Mouse (Mus musculus): Measurements from ENCODE around the gene Aff3. TPM values are rescaled to one million over a fixed set of nuclear protein-coding genes. Genes with fewer than 3 reads are reported as not detected.

Aff3 gene
- polyA plus RNA-seq, 1 experiment = 2.2 TPM

- H3K4me3 ChIP-seq (ENCODE audit: insufficient read depth, low read depth, low read length) = no peak overlapping the region
- no peaks in the 10 kb centered on the region for H3K36me3 ChIP-seq (ENCODE audit: control insufficient read depth, insufficient read depth, low read length)
- no peaks in the 10 kb centered on the region for H3K27me3 ChIP-seq (replicated peaks; ENCODE audit: control insufficient read depth, insufficient read depth, low read length)
- 41% methylated on average over 20 of the region's 20 CpGs for WGBS
- TF ChIP-seq POLR2A (IDR thresholded peaks at IDR 0.05; ENCODE audit: low read depth, low read length) = no peak
- TF ChIP-seq CTCF (conservative IDR thresholded peaks at IDR 0.05; ENCODE audit: insufficient read depth, insufficient read length, low read depth, low read length) = no peak
- H3K4me1 ChIP-seq (ENCODE audit: control insufficient read depth, insufficient read depth, low read length) = no peaks in the 10 kb centered on the region
- no peak overlapping the region for H3K27ac ChIP-seq (ENCODE audit: insufficient read depth, low read depth, low read length)
- no peak for DNase-seq
These were observed 396.3 kb downstream of the Aff3 start for GRCm38 (mm10) chr1:38268246-38269042.

- H3K27ac ChIP-seq (ENCODE audit: insufficient read depth, low read depth, low read length) = no peak overlapping the region
- no peak for TF ChIP-seq POLR2A (IDR thresholded peaks at IDR 0.05; ENCODE audit: low read depth, low read length)
- TF ChIP-seq CTCF (conservative IDR thresholded peaks at IDR 0.05; ENCODE audit: insufficient read depth, insufficient read length, low read depth, low read length) = no peak
- no peaks in the 10 kb centered on the region for H3K36me3 ChIP-seq (ENCODE audit: control insufficient read depth, insufficient read depth, low read length)
- H3K4me1 ChIP-seq (ENCODE audit: control insufficient read depth, insufficient read depth, low read length) = no peaks in the 10 kb centered on the region
- H3K4me3 ChIP-seq (ENCODE audit: insufficient read depth, low read depth, low read length) = no peak overlapping the region
- DNase-seq = no peak
- WGBS = 66% methylated on average over 8 of the region's 8 CpGs
- H3K27me3 ChIP-seq (replicated peaks; ENCODE audit: control insufficient read depth, insufficient read depth, low read length) = no peaks in the 10 kb centered on the region
These were observed 401.5 kb downstream of the Aff3 start for GRCm38 (mm10) chr1:38263251-38263650.

GRCm38 (mm10) chr1:38262362-38263154, 402.2 kb downstream of the Aff3 start:
- H3K36me3 ChIP-seq (ENCODE audit: control insufficient read depth, insufficient read depth, low read length) = no peaks in the 10 kb centered on the region
- peak; percentile 46 for DNase-seq
- no peaks in the 10 kb centered on the region for H3K27me3 ChIP-seq (replicated peaks; ENCODE audit: control insufficient read depth, insufficient read depth, low read length)
- no peak overlapping the region for H3K27ac ChIP-seq (ENCODE audit: insufficient read depth, low read depth, low read length)
- H3K4me1 ChIP-seq (ENCODE audit: control insufficient read depth, insufficient read depth, low read length) = no peaks in the 10 kb centered on the region
- no peak for TF ChIP-seq CTCF (conservative IDR thresholded peaks at IDR 0.05; ENCODE audit: insufficient read depth, insufficient read length, low read depth, low read length)
- no peak for TF ChIP-seq POLR2A (IDR thresholded peaks at IDR 0.05; ENCODE audit: low read depth, low read length)
- no peak overlapping the region for H3K4me3 ChIP-seq (ENCODE audit: insufficient read depth, low read depth, low read length)
- 66% methylated on average over 11 of the region's 11 CpGs for whole genome bisulfite sequencing

GRCm38 (mm10) chr1:38261076-38261475, 403.7 kb downstream of the Aff3 start:
- Histone ChIP-seq H3K27me3 (replicated peaks; ENCODE audit: control insufficient read depth, insufficient read depth, low read length) (no peaks in the 10 kb centered on the region), H3K4me3 (ENCODE audit: insufficient read depth, low read depth, low read length) (no peak overlapping the region), H3K36me3 (ENCODE audit: control insufficient read depth, insufficient read depth, low read length) (no peaks in the 10 kb centered on the region), H3K4me1 (ENCODE audit: control insufficient read depth, insufficient read depth, low read length) (no peaks in the 10 kb centered on the region), H3K27ac (ENCODE audit: insufficient read depth, low read depth, low read length) (no peak overlapping the region)
- WGBS = 52% methylated on average over 5 of the region's 5 CpGs
- DNase-seq = peak; percentile 36
- TF ChIP-seq CTCF (conservative IDR thresholded peaks at IDR 0.05; ENCODE audit: insufficient read depth, insufficient read length, low read depth, low read length) (no peak), POLR2A (IDR thresholded peaks at IDR 0.05; ENCODE audit: low read depth, low read length) (no peak)

GRCm38 (mm10) chr1:38259541-38260338, 405.0 kb downstream of the Aff3 start:
- no peak overlapping the region for H3K4me3 ChIP-seq (ENCODE audit: insufficient read depth, low read depth, low read length)
- 78% methylated on average over 10 of the region's 10 CpGs for WGBS
- no peaks in the 10 kb centered on the region for H3K27me3 ChIP-seq (replicated peaks; ENCODE audit: control insufficient read depth, insufficient read depth, low read length)
- H3K27ac ChIP-seq (ENCODE audit: insufficient read depth, low read depth, low read length) = no peak overlapping the region
- DNase-seq = no peak
- no peaks in the 10 kb centered on the region for H3K36me3 ChIP-seq (ENCODE audit: control insufficient read depth, insufficient read depth, low read length)
- TF ChIP-seq CTCF (conservative IDR thresholded peaks at IDR 0.05; ENCODE audit: insufficient read depth, insufficient read length, low read depth, low read length) = no peak
- no peak for TF ChIP-seq POLR2A (IDR thresholded peaks at IDR 0.05; ENCODE audit: low read depth, low read length)
- no peaks in the 10 kb centered on the region for H3K4me1 ChIP-seq (ENCODE audit: control insufficient read depth, insufficient read depth, low read length)

GRCm38 (mm10) chr1:38254426-38254825, 410.3 kb downstream of the Aff3 start:
- 67% methylated on average over 8 of the region's 8 CpGs for WGBS
- no peak overlapping the region for H3K27ac ChIP-seq (ENCODE audit: insufficient read depth, low read depth, low read length)
- no peak for DNase-seq
- H3K36me3 ChIP-seq (ENCODE audit: control insufficient read depth, insufficient read depth, low read length) = no peaks in the 10 kb centered on the region
- no peaks in the 10 kb centered on the region for H3K27me3 ChIP-seq (replicated peaks; ENCODE audit: control insufficient read depth, insufficient read depth, low read length)
- no peaks in the 10 kb centered on the region for H3K4me1 ChIP-seq (ENCODE audit: control insufficient read depth, insufficient read depth, low read length)
- no peak overlapping the region for H3K4me3 ChIP-seq (ENCODE audit: insufficient read depth, low read depth, low read length)
- TF ChIP-seq POLR2A (IDR thresholded peaks at IDR 0.05; ENCODE audit: low read depth, low read length) (no peak), CTCF (conservative IDR thresholded peaks at IDR 0.05; ENCODE audit: insufficient read depth, insufficient read length, low read depth, low read length) (no peak)
